Mouse (Mus musculus): Measurements from ENCODE around the gene Hrh2.

Gene Hrh2

GRCm38 (mm10) chr13:54222921-54223769 is 31.2 kb downstream of the Hrh2 start:
- no peak for DNase-seq

GRCm38 (mm10) chr13:54227916-54228483 is 36.1 kb downstream of the Hrh2 start:
- DNase-seq: peak; percentile 49

GRCm38 (mm10) chr13:54230081-54230480 is 38.2 kb downstream of the Hrh2 start:
- DNase-seq: no peak

- no peak for DNase-seq
Observed at GRCm38 (mm10) chr13:54231868-54232267, 39.9 kb downstream of the Hrh2 start.

GRCm38 (mm10) chr13:54237512-54237911 is 45.6 kb downstream of the Hrh2 start:
- DNase-seq: peak; percentile 45

GRCm38 (mm10) chr13:54238585-54239323 is 46.8 kb downstream of the Hrh2 start:
- peak; percentile 21 for DNase-seq

- peak; percentile 51 for DNase-seq
Observed at GRCm38 (mm10) chr13:54242380-54242779, 50.5 kb downstream of the Hrh2 start.

- peak; percentile 8 for DNase-seq
Observed at GRCm38 (mm10) chr13:54245204-54245603, 53.3 kb downstream of the Hrh2 start.

- DNase-seq: peak; percentile 88
Observed at GRCm38 (mm10) chr13:54247545-54247944, 55.6 kb downstream of the Hrh2 start.

- peak; percentile 8 for DNase-seq
Observed at GRCm38 (mm10) chr13:54248436-54248995, 56.6 kb downstream of the Hrh2 start.

GRCm38 (mm10) chr13:54249007-54249406 is 57.1 kb downstream of the Hrh2 start:
- DNase-seq: peak; percentile 66

GRCm38 (mm10) chr13:54250346-54250745 is 58.4 kb downstream of the Hrh2 start:
- DNase-seq: no peak

GRCm38 (mm10) chr13:54251541-54252225 is 59.8 kb downstream of the Hrh2 start:
- DNase-seq: no peak

GRCm38 (mm10) chr13:54257580-54258223 is 65.8 kb downstream of the Hrh2 start:
- DNase-seq: no peak

GRCm38 (mm10) chr13:54258231-54258743 is 66.4 kb downstream of the Hrh2 start:
- no peak for DNase-seq

- no peak for DNase-seq
Observed at GRCm38 (mm10) chr13:54260318-54260717, 68.4 kb downstream of the Hrh2 start.

GRCm38 (mm10) chr13:54262741-54263510 is 71.0 kb downstream of the Hrh2 start:
- DNase-seq: no peak

GRCm38 (mm10) chr13:54263641-54264040 is 71.7 kb downstream of the Hrh2 start:
- no peak for DNase-seq

GRCm38 (mm10) chr13:54266472-54266871 is 74.5 kb downstream of the Hrh2 start:
- DNase-seq: no peak

- DNase-seq: no peak
Observed at GRCm38 (mm10) chr13:54269087-54269486, 77.2 kb downstream of the Hrh2 start.

- no peak for DNase-seq
Observed at GRCm38 (mm10) chr13:54269628-54270027, 77.7 kb downstream of the Hrh2 start.
